Mouse (Mus musculus) kidney, adult 2 months (tissue): ENCODE measurements around the gene Lnpk. TPM values are rescaled to one million over a fixed set of nuclear protein-coding genes. Genes with fewer than 3 reads are reported as not detected.

ENCODE experiments used
- DNase-seq: peaks from one replicate; pipeline ENCODE4 v3.0.0; 2021
- H3K27ac ChIP-seq: fragments of 200-500 bp; 2 replicates; pipeline ENCODE4 v1.5.1; 2012; ENCODE audit warnings: low read depth, low read length, control low read depth, inconsistent platforms; ENCODE audit not compliant: insufficient read depth
- H3K27me3 ChIP-seq: fragments of 200-500 bp; replicated peaks from 2 replicates; pipeline ENCODE4 v1.6.1; 2012; ENCODE audit warnings: mild to moderate bottlenecking, moderate library complexity, low read length, inconsistent platforms; ENCODE audit not compliant: control insufficient read depth, insufficient read depth
- H3K36me3 ChIP-seq: fragments of 200-500 bp; 2 replicates; pipeline ENCODE4 v1.6.1; 2012; ENCODE audit warnings: mild to moderate bottlenecking, moderate library complexity, low read length, inconsistent platforms; ENCODE audit not compliant: control insufficient read depth, insufficient read depth
- H3K4me1 ChIP-seq: fragments of 200-500 bp; 2 replicates; pipeline ENCODE4 v1.6.1; 2011; ENCODE audit warnings: low read length; ENCODE audit not compliant: control insufficient read depth, insufficient read depth
- H3K4me3 ChIP-seq: fragments of 200-500 bp; 2 replicates; pipeline ENCODE4 v1.5.1; 2011; ENCODE audit warnings: mild to moderate bottlenecking, low read depth, low read length, control low read depth; ENCODE audit not compliant: insufficient read depth
- CTCF ChIP-seq: fragments of 200-500 bp; conservative IDR thresholded peaks from 2 replicates; pipeline ENCODE4 v1.5.1; 2011; ENCODE audit warnings: low read depth, mild to moderate bottlenecking, control low read depth, low read length, moderate library complexity, mixed read lengths; ENCODE audit not compliant: insufficient read depth, insufficient read length
- POLR2A ChIP-seq: fragments of 200-500 bp; IDR thresholded peaks from one replicate; pipeline ENCODE4 v1.6.1; 2011; ENCODE audit warnings: low read depth, low read length, control low read depth
- WGBS: fragments of 180-500 bp; shearing (Covaris S2); methylation state at CpG from one replicate; pipeline ENCODE4 v1.1.7; 2018; 5-methylcytosine and 5-hydroxymethylcytosine counted together
- polyA plus RNA-seq: library from polyadenylated mRNA; depleted of rRNA; stranded (reverse); fragments of >200 nt; gene quantifications from 2 replicates; pipeline ENCODE4 v1.2.3, GENCODE M21; 2012; rRNA removed

The Lnpk gene
- polyA plus RNA-seq, result 2.6 and 3.5 TPM in 2 replicates

- peak within 1 kb of the TSS; percentile 12 for H3K27ac ChIP-seq
These were observed at the start of gene Lnpk for GRCm38 (mm10) chr2:74578843-74579489. Lnpk (minus strand) TSS chr2:74579435.

GRCm38 (mm10) chr2:74620368-74620767 lies 41.1 kb upstream of the Lnpk start:
- TF ChIP-seq CTCF (no peak), POLR2A (no peak)
- Histone ChIP-seq H3K4me1 (no peaks in the 10 kb centered on the region), H3K4me3 (no peak overlapping the region), H3K36me3 (no peaks in the 10 kb centered on the region), H3K27me3 (no peaks in the 10 kb centered on the region), H3K27ac (no peak overlapping the region)
- WGBS, result 94% methylated on average over 10 of the region's 10 CpGs
- no peak for DNase-seq

More at GRCm38 (mm10) chr2:74578843-74579489, at the start of gene Lnpk:
- under 1% methylated on average over 34 of the region's 34 CpGs for WGBS
- H3K27me3 ChIP-seq, result no peaks in the 10 kb centered on the region
- peaks cover 4% of the 10 kb centered on the region; the same call in 1 of the 2 replicates for H3K4me1 ChIP-seq
- peak; percentile 96 for DNase-seq
- no peaks in the 10 kb centered on the region for H3K36me3 ChIP-seq
- peak within 1 kb of the TSS; percentile 97 for H3K4me3 ChIP-seq
- no peak for TF ChIP-seq CTCF
- peak; percentile 56 for TF ChIP-seq POLR2A

GRCm38 (mm10) chr2:74619676-74620246 lies 40.5 kb upstream of the Lnpk start:
- WGBS, result 73% methylated on average over 3 of the region's 3 CpGs
- TF ChIP-seq CTCF, result no peak
- TF ChIP-seq POLR2A, result no peak

GRCm38 (mm10) chr2:74617706-74618105 lies 38.5 kb upstream of the Lnpk start:
- Histone ChIP-seq H3K36me3 (no peaks in the 10 kb centered on the region), H3K4me1 (no peaks in the 10 kb centered on the region), H3K27me3 (no peaks in the 10 kb centered on the region), H3K27ac (no peak overlapping the region), H3K4me3 (no peak overlapping the region)
- TF ChIP-seq CTCF (no peak), POLR2A (no peak)
- DNase-seq, result no peak
- WGBS, result 83% methylated on average over 9 of the region's 9 CpGs

More at GRCm38 (mm10) chr2:74619676-74620246, 40.5 kb upstream of the Lnpk start:
- Histone ChIP-seq H3K27me3 (no peaks in the 10 kb centered on the region), H3K4me1 (no peaks in the 10 kb centered on the region), H3K27ac (no peak overlapping the region), H3K36me3 (no peaks in the 10 kb centered on the region), H3K4me3 (no peak overlapping the region)
- DNase-seq, result no peak

- no peak for TF ChIP-seq CTCF
- no peak for TF ChIP-seq POLR2A
- 87% methylated on average over 4 of the region's 4 CpGs for WGBS
- DNase-seq, result no peak
- H3K36me3 ChIP-seq, result no peaks in the 10 kb centered on the region
- no peak overlapping the region for H3K4me3 ChIP-seq
- H3K4me1 ChIP-seq, result no peaks in the 10 kb centered on the region
- H3K27me3 ChIP-seq, result no peaks in the 10 kb centered on the region
- no peak overlapping the region for H3K27ac ChIP-seq
These were observed 32.2 kb upstream of the Lnpk start for GRCm38 (mm10) chr2:74611406-74611805.

GRCm38 (mm10) chr2:74609350-74609749 lies 30.1 kb upstream of the Lnpk start:
- no peak overlapping the region for H3K4me3 ChIP-seq
- TF ChIP-seq POLR2A (no peak), CTCF (no peak)
- DNase-seq, result no peak
- no peak overlapping the region for H3K27ac ChIP-seq
- H3K27me3 ChIP-seq, result no peaks in the 10 kb centered on the region
- H3K36me3 ChIP-seq, result no peaks in the 10 kb centered on the region
- no peaks in the 10 kb centered on the region for H3K4me1 ChIP-seq

- H3K27ac ChIP-seq, result no peak overlapping the region
- TF ChIP-seq CTCF (no peak), POLR2A (no peak)
These were observed 27.0 kb upstream of the Lnpk start for GRCm38 (mm10) chr2:74606087-74606760.

More at GRCm38 (mm10) chr2:74606087-74606760, 27.0 kb upstream of the Lnpk start:
- no peaks in the 10 kb centered on the region for H3K27me3 ChIP-seq
- no peaks in the 10 kb centered on the region for H3K4me1 ChIP-seq
- H3K4me3 ChIP-seq, result no peak overlapping the region
- DNase-seq, result no peak
- 83% methylated on average over 5 of the region's 5 CpGs for WGBS
- no peaks in the 10 kb centered on the region for H3K36me3 ChIP-seq
